Mouse (Mus musculus) T-helper 1 cell (primary cell): ENCODE data around the gene Rasl12.

Experiments used
- in situ Hi-C: fragments of 300-600 bp; cut with MboI, MseI; formaldehyde crosslinking; loops from one replicate; pipeline ENCODE4 v1.15.1; 2025; ENCODE audit warnings: high pct_unique_total_duplicates

Rasl12 gene

GRCm38 (mm10) chr9:65392638-65393364, 5.5 kb upstream of the Rasl12 start:
- in situ Hi-C loops: loop anchor here (5.0 kb wide), 1 partner anchor 40 kb away; no protein-coding TSS in a partner anchor

- in situ Hi-C loops: loop anchor here (5.0 kb wide), 1 partner anchor 39 kb away; no protein-coding TSS in a partner anchor
These were observed 4.7 kb upstream of the Rasl12 start for GRCm38 (mm10) chr9:65393606-65394005.

- in situ Hi-C loops: loop anchor here (5.0 kb wide), 1 partner anchor 38 kb away; no protein-coding TSS in a partner anchor
These were observed 3.9 kb upstream of the Rasl12 start for GRCm38 (mm10) chr9:65394360-65394759.

GRCm38 (mm10) chr9:65399934-65400333, 1.6 kb downstream of the Rasl12 start:
- in situ Hi-C loops: no loop called here

- in situ Hi-C loops: no loop called here
These were observed 6.3 kb downstream of the Rasl12 start for GRCm38 (mm10) chr9:65404331-65405183.

- in situ Hi-C loops: no loop called here
These were observed 6.8 kb downstream of the Rasl12 start for GRCm38 (mm10) chr9:65405184-65405449.

GRCm38 (mm10) chr9:65407327-65407726, 9.0 kb downstream of the Rasl12 start:
- in situ Hi-C loops: no loop called here

- in situ Hi-C loops: no loop called here
These were observed 9.6 kb downstream of the Rasl12 start for GRCm38 (mm10) chr9:65407861-65408260.

- in situ Hi-C loops: no loop called here
These were observed 10.6 kb downstream of the Rasl12 start for GRCm38 (mm10) chr9:65408871-65409295.

- in situ Hi-C loops: no loop called here
These were observed 12.1 kb downstream of the Rasl12 start for GRCm38 (mm10) chr9:65410378-65410777.

- in situ Hi-C loops: no loop called here
These were observed 13.0 kb downstream of the Rasl12 start for GRCm38 (mm10) chr9:65411326-65411725.

GRCm38 (mm10) chr9:65417738-65418137, 19.4 kb downstream of the Rasl12 start:
- in situ Hi-C loops: no loop called here

GRCm38 (mm10) chr9:65419633-65420032, 21.3 kb downstream of the Rasl12 start:
- in situ Hi-C loops: no loop called here

- in situ Hi-C loops: no loop called here
These were observed 24.6 kb downstream of the Rasl12 start, which contains the start of gene Slc51b for GRCm38 (mm10) chr9:65422760-65423501. Gene Slc51b, minus strand, starts transcription at chr9:65422955.

- in situ Hi-C loops: no loop called here
These were observed 26.1 kb downstream of the Rasl12 start for GRCm38 (mm10) chr9:65424393-65424792.

- in situ Hi-C loops: no loop called here
These were observed 29.2 kb downstream of the Rasl12 start for GRCm38 (mm10) chr9:65427511-65427910.

GRCm38 (mm10) chr9:65428003-65428402, 29.7 kb downstream of the Rasl12 start:
- in situ Hi-C loops: no loop called here

GRCm38 (mm10) chr9:65430401-65430800, 32.1 kb downstream of the Rasl12 start:
- in situ Hi-C loops: loop anchor here (5.0 kb wide), 1 partner anchor 38 kb away; the partner anchor contains the start of gene Kbtbd13

GRCm38 (mm10) chr9:65430921-65431320, 32.6 kb downstream of the Rasl12 start:
- in situ Hi-C loops: loop anchor here (5.0 kb wide), 1 partner anchor 39 kb away; the partner anchor contains the start of gene Kbtbd13

- in situ Hi-C loops: loop anchor here (5.0 kb wide), 1 partner anchor 40 kb away; the partner anchor contains the start of gene Kbtbd13
These were observed 33.9 kb downstream of the Rasl12 start for GRCm38 (mm10) chr9:65432236-65432635.

- in situ Hi-C loops: loop anchor here (5.0 kb wide), 1 partner anchor 42 kb away; the partner anchor contains the start of gene Kbtbd13
These were observed 35.8 kb downstream of the Rasl12 start for GRCm38 (mm10) chr9:65434140-65434539.

GRCm38 (mm10) chr9:65435211-65435610, 36.9 kb downstream of the Rasl12 start:
- in situ Hi-C loops: no loop called here
